8 mouse cellular contexts compared by ENCODE assay signal in genomic region chr13:35740301-35741039, GRCm38 (mm10).
DNase-seq lines count a peak whose midpoint lies in the region; ATAC-seq and TF ChIP-seq lines count a peak whose summit lies in the region.

No protein-coding gene starts in this region.

- no peak overlapping the region for H3K27ac ChIP-seq in forebrain, postnatal 0 days (ENCODE audit: low read depth, low read length)
- peak overlapping the region; percentile 95 for H3K27ac ChIP-seq in hindbrain, embryonic 10.5 days
- peak overlapping the region; percentile 98 for H3K27ac ChIP-seq in limb, embryonic 10.5 days
- H3K27ac ChIP-seq in spleen, adult 2 months (ENCODE audit: insufficient read depth, low read length), result peak overlapping the region; percentile 61

- H3K9ac ChIP-seq in forebrain, postnatal 0 days, result peak overlapping the region; percentile 74; the same call in 1 of the 2 replicates

- TF ChIP-seq CTCF in forebrain, postnatal 0 days (IDR thresholded peaks at IDR 0.05; ENCODE audit: low read depth), result no peak
- no peak for TF ChIP-seq CTCF in spleen, adult 2 months (IDR thresholded peaks at IDR 0.05; ENCODE audit: extremely low read depth, insufficient read depth, insufficient read length, insufficient replicate concordance)

- peak overlapping the region; percentile 96 for H3K4me2 ChIP-seq in forebrain, postnatal 0 days (ENCODE audit: low read depth)

- peak; percentile 55 for ATAC-seq in forebrain, postnatal 0 days
- ATAC-seq in megakaryocyte-erythroid progenitor cell, adult 5-6 weeks (replicated peaks; ENCODE audit: low FRiP score, low TSS enrichment, poor library complexity, severe bottlenecking), result peak; percentile 59

- WGBS in forebrain, postnatal 0 days, result 2% methylated on average over 61 of the region's 61 CpGs
- WGBS in hindbrain, embryonic 10.5 days, result under 1% methylated on average over 61 of the region's 61 CpGs
- 1% methylated on average over 61 of the region's 61 CpGs for WGBS in limb, embryonic 10.5 days
- 5% methylated on average over 57 of the region's 61 CpGs for WGBS in spleen, adult 2 months

- peak; percentile 41 for DNase-seq in R1 (ENCODE audit: low read depth, low spot score)
- DNase-seq in brain, adult 2 months (ENCODE audit: low read depth, low spot score), result peak; percentile 71
- peak; percentile 10 for DNase-seq in forebrain, postnatal 0 days
- no peak for DNase-seq in hindbrain, embryonic 10.5 days (ENCODE audit: low spot score)
- DNase-seq in limb, embryonic 10.5 days (ENCODE audit: low spot score), result no peak
- DNase-seq in spleen, adult 2 months (ENCODE audit: low read depth in 1 of 2, low spot score in 2 of 2), result peak; percentile 27 to 72
- no peak for DNase-seq in c-Kit-positive CD71-positive TER-119-positive erythroid progenitor cells, embryonic 14.5 days (ENCODE audit: low spot score)

- TF ChIP-seq POLR2A in spleen, adult 2 months (IDR thresholded peaks at IDR 0.05; ENCODE audit: low read depth, low read length), result no peak

- no peaks in the 10 kb centered on the region; the same call in 1 of the 2 replicates for H3K4me1 ChIP-seq in forebrain, postnatal 0 days (ENCODE audit: insufficient read depth)
- H3K4me1 ChIP-seq in hindbrain, embryonic 10.5 days (replicated peaks), result peaks cover 22% of the 10 kb centered on the region
- H3K4me1 ChIP-seq in limb, embryonic 10.5 days, result peaks cover 20% of the 10 kb centered on the region
- H3K4me1 ChIP-seq in spleen, adult 2 months (ENCODE audit: control insufficient read depth, insufficient read depth, insufficient read length), result peaks cover 9% of the 10 kb centered on the region

- H3K9me3 ChIP-seq in forebrain, postnatal 0 days (ENCODE audit: low read length), result no peaks in the 10 kb centered on the region
- no peaks in the 10 kb centered on the region; the same call in 1 of the 2 replicates for H3K9me3 ChIP-seq in hindbrain, embryonic 10.5 days
- no peaks in the 10 kb centered on the region for H3K9me3 ChIP-seq in limb, embryonic 10.5 days (replicated peaks)

- peaks cover 17% of the 10 kb centered on the region; the same call in 1 of the 2 replicates for H3K27me3 ChIP-seq in forebrain, postnatal 0 days (ENCODE audit: insufficient read depth, low read length)
- H3K27me3 ChIP-seq in hindbrain, embryonic 10.5 days (ENCODE audit: insufficient read depth, poor library complexity, severe bottlenecking), result peaks cover 29% of the 10 kb centered on the region
- peaks cover 31% of the 10 kb centered on the region for H3K27me3 ChIP-seq in limb, embryonic 10.5 days (ENCODE audit: low read depth, poor library complexity, severe bottlenecking)
- peaks cover 2% of the 10 kb centered on the region; the same call in 1 of the 2 replicates for H3K27me3 ChIP-seq in spleen, adult 2 months (ENCODE audit: control insufficient read depth, insufficient read depth, low read length)

- H3K4me3 ChIP-seq in forebrain, postnatal 0 days (ENCODE audit: low read depth, low read length), result peak overlapping the region; percentile 94
- peak overlapping the region; percentile 90 for H3K4me3 ChIP-seq in hindbrain, embryonic 10.5 days
- peak overlapping the region; percentile 89 for H3K4me3 ChIP-seq in limb, embryonic 10.5 days
- H3K4me3 ChIP-seq in spleen, adult 2 months (ENCODE audit: extremely low read depth, insufficient read depth, insufficient read length), result peak overlapping the region; percentile 67

- H3K36me3 ChIP-seq in forebrain, postnatal 0 days (ENCODE audit: insufficient read depth), result no peaks in the 10 kb centered on the region
- H3K36me3 ChIP-seq in hindbrain, embryonic 10.5 days, result 0 out of 2 replicates have a peak, but pooled peaks cover 1% of the 10 kb centered on the region
- H3K36me3 ChIP-seq in limb, embryonic 10.5 days, result 0 out of 2 replicates have a peak, but pooled peaks cover under 1% of the 10 kb centered on the region
- H3K36me3 ChIP-seq in spleen, adult 2 months (ENCODE audit: control insufficient read depth, insufficient read depth, low read length), result no peaks in the 10 kb centered on the region

Comparison
In these comparisons a context has a peak if more than half of its experiments do, and no peak if none do; other contexts are left out.
1. DNase-seq: peak in R1 (single experiment), brain, adult 2 months (single experiment), forebrain, postnatal 0 days (single experiment) and spleen, adult 2 months (2 of 2); none in hindbrain, embryonic 10.5 days (single experiment), limb, embryonic 10.5 days (single experiment) and c-Kit-positive CD71-positive TER-119-positive erythroid progenitor cells, embryonic 14.5 days (single experiment).
2. Peak in every context shown above with its lines, with median percentiles within 50 percentile points of each other: H3K4me3 ChIP-seq.